Mouse (Mus musculus) G1E (cell line): Measurements from ENCODE around the gene Ttc7.

Experiments used
- CTCF ChIP-seq: IDR thresholded peaks from 2 replicates; pipeline ENCODE4 v1.5.1; 2012; ENCODE audit warnings: low read depth, low read length, inconsistent platforms, mixed read lengths
- GATA1 ChIP-seq: IDR thresholded peaks from 2 replicates; pipeline ENCODE4 v1.6.1; 2012; ENCODE audit warnings: borderline replicate concordance, low read length, inconsistent platforms, mixed read lengths
- GATA2 ChIP-seq: IDR thresholded peaks from 2 replicates; pipeline ENCODE4 v1.6.1; 2012; ENCODE audit warnings: low read depth, low read length, inconsistent platforms, borderline replicate concordance
- TAL1 ChIP-seq: conservative IDR thresholded peaks from 2 replicates; pipeline ENCODE4 v1.6.1; 2012; ENCODE audit warnings: low read depth, low read length, inconsistent platforms, mixed read lengths

- no peak for TF ChIP-seq CTCF
- TF ChIP-seq GATA1 = no peak
- TF ChIP-seq GATA2 = no peak
- TF ChIP-seq TAL1 = no peak
Measured at GRCm38 (mm10) chr17:87367228-87367627, 84.5 kb downstream of the Ttc7 start.
